Mouse (Mus musculus) forebrain, embryonic 16.5 days (tissue): ENCODE data around the gene Pgam2. TPM values are rescaled to one million over a fixed set of nuclear protein-coding genes. Genes with fewer than 3 reads are reported as not detected.
A peak's percentile ranks its signal among the peaks of the same experiment; 100 is the strongest.

Experiments
- ATAC-seq: fragments of 200-750 bp; cut with Nextera tagmentation; 2 replicates; pipeline ENCODE4 v1.8.0; 2017; ENCODE audit warnings: mild to moderate bottlenecking, moderate library complexity
- H3K27ac ChIP-seq: fragments of 300-500 bp; sonication (generic); 2 replicates; pipeline ENCODE4 v1.5.1; 2014; ENCODE audit warnings: low read length, control low read depth
- H3K27me3 ChIP-seq: fragments of 300-500 bp; sonication (generic); replicated peaks from 2 replicates; pipeline ENCODE4 v1.6.1; 2014; ENCODE audit warnings: low read length; ENCODE audit not compliant: control insufficient read depth, insufficient read depth
- H3K36me3 ChIP-seq: fragments of 300-500 bp; sonication (generic); 2 replicates; pipeline ENCODE4 v1.6.1; 2014; ENCODE audit not compliant: control insufficient read depth, insufficient read depth
- H3K4me1 ChIP-seq: fragments of 300-500 bp; sonication (generic); replicated peaks from 2 replicates; pipeline ENCODE4 v1.6.1; 2014; ENCODE audit warnings: low read length; ENCODE audit not compliant: control insufficient read depth, insufficient read depth
- H3K4me2 ChIP-seq: fragments of 300-500 bp; sonication (generic); 2 replicates; pipeline ENCODE4 v1.6.1; 2014; ENCODE audit warnings: mild to moderate bottlenecking, low read length, control low read depth
- H3K4me3 ChIP-seq: fragments of 300-500 bp; sonication (generic); replicated peaks from 2 replicates; pipeline ENCODE4 v1.5.1; 2014; ENCODE audit warnings: mild to moderate bottlenecking, low read length, control low read depth
- H3K9ac ChIP-seq: fragments of 300-500 bp; sonication (generic); replicated peaks from 2 replicates; pipeline ENCODE4 v1.6.1; 2014; ENCODE audit warnings: low read depth, low read length, control low read depth
- H3K9me3 ChIP-seq: fragments of 300-500 bp; sonication (generic); 2 replicates; pipeline ENCODE4 v1.6.1; 2016; ENCODE audit warnings: low read length; ENCODE audit not compliant: control insufficient read depth
- WGBS: fragments of 180-500 bp; shearing (Covaris S2); extraction: QIAGEN DNeasy Blood & Tissue Kit; methylation state at CpG from one replicate; pipeline ENCODE4 v1.1.7; 2014; 5-methylcytosine and 5-hydroxymethylcytosine counted together
- polyA plus RNA-seq: library from polyadenylated mRNA; unstranded; fragments of >200 nt; fragmentation: Nextera tagmentation; extraction: Ambion mirVana; gene quantifications from 2 replicates; pipeline ENCODE4 v1.2.1, GENCODE M21; 2015

The Pgam2 gene
- polyA plus RNA-seq, 1 experiment from 2014 or later, result 2.4 TPM

- H3K27ac ChIP-seq, result peak within 1 kb of the TSS; percentile 85
- H3K4me3 ChIP-seq, result peak within 1 kb of the TSS; percentile 74
- peaks cover 14% of the 10 kb centered on the region for H3K36me3 ChIP-seq
- peak; percentile 97 for ATAC-seq
- peaks cover 29% of the 10 kb centered on the region for H3K4me1 ChIP-seq
- H3K9ac ChIP-seq, result peak within 1 kb of the TSS; percentile 89
- no peaks in the 10 kb centered on the region for H3K9me3 ChIP-seq
- WGBS, result under 1% methylated on average over 73 of the region's 74 CpGs
- no peaks in the 10 kb centered on the region for H3K27me3 ChIP-seq
- peak within 1 kb of the TSS; percentile 88 for H3K4me2 ChIP-seq
Measured at GRCm38 (mm10) chr11:5788056-5789014, 15.2 kb downstream of the Pgam2 start, which contains the start of gene Dbnl. Gene Dbnl, plus strand, starts transcription at chr11:5788488.

GRCm38 (mm10) chr11:5787671-5788055, 15.9 kb downstream of the Pgam2 start:
- peaks cover 11% of the 10 kb centered on the region for H3K36me3 ChIP-seq
- H3K9ac ChIP-seq, result peak overlapping the region; percentile 89
- H3K4me1 ChIP-seq, result peaks cover 29% of the 10 kb centered on the region
- H3K4me3 ChIP-seq, result peak overlapping the region; percentile 74
- peak overlapping the region; percentile 88 for H3K4me2 ChIP-seq
- no peak for ATAC-seq
- 39% methylated on average over 8 of the region's 8 CpGs for WGBS
- peak overlapping the region; percentile 85 for H3K27ac ChIP-seq
- H3K27me3 ChIP-seq, result no peaks in the 10 kb centered on the region
- no peaks in the 10 kb centered on the region for H3K9me3 ChIP-seq

GRCm38 (mm10) chr11:5785732-5786131, 17.8 kb downstream of the Pgam2 start:
- H3K9ac ChIP-seq, result no peak overlapping the region
- no peak for ATAC-seq
- no peaks in the 10 kb centered on the region for H3K9me3 ChIP-seq
- no peak overlapping the region for H3K4me2 ChIP-seq
- H3K36me3 ChIP-seq, result no peaks in the 10 kb centered on the region
- H3K4me1 ChIP-seq, result peaks cover 25% of the 10 kb centered on the region
- no peak overlapping the region for H3K4me3 ChIP-seq
- H3K27me3 ChIP-seq, result no peaks in the 10 kb centered on the region
- H3K27ac ChIP-seq, result no peak overlapping the region

GRCm38 (mm10) chr11:5782199-5782944, 21.2 kb downstream of the Pgam2 start:
- Histone ChIP-seq H3K27ac (no peak overlapping the region), H3K4me3 (no peak overlapping the region), H3K9ac (no peak overlapping the region), H3K36me3 (no peaks in the 10 kb centered on the region), H3K4me2 (no peak overlapping the region), H3K9me3 (no peaks in the 10 kb centered on the region), H3K27me3 (no peaks in the 10 kb centered on the region), H3K4me1 (peaks cover 4% of the 10 kb centered on the region)
- WGBS, result 74% methylated on average over 8 of the region's 8 CpGs
- ATAC-seq, result no peak

- WGBS, result 92% methylated on average over 6 of the region's 6 CpGs
- no peak for ATAC-seq
Measured at GRCm38 (mm10) chr11:5780035-5780499, 23.5 kb downstream of the Pgam2 start.

GRCm38 (mm10) chr11:5778481-5778880, 25.1 kb downstream of the Pgam2 start:
- 71% methylated on average over 2 of the region's 2 CpGs for WGBS
- Histone ChIP-seq H3K27ac (no peak overlapping the region), H3K36me3 (no peaks in the 10 kb centered on the region), H3K9ac (no peak overlapping the region), H3K27me3 (no peaks in the 10 kb centered on the region), H3K4me2 (no peak overlapping the region), H3K9me3 (no peaks in the 10 kb centered on the region), H3K4me1 (no peaks in the 10 kb centered on the region), H3K4me3 (no peak overlapping the region)
- ATAC-seq, result no peak

More at GRCm38 (mm10) chr11:5780035-5780499, 23.5 kb downstream of the Pgam2 start:
- no peaks in the 10 kb centered on the region for H3K27me3 ChIP-seq
- no peaks in the 10 kb centered on the region for H3K36me3 ChIP-seq
- no peaks in the 10 kb centered on the region for H3K4me1 ChIP-seq
- H3K4me2 ChIP-seq, result no peak overlapping the region
- no peak overlapping the region for H3K9ac ChIP-seq
- H3K27ac ChIP-seq, result no peak overlapping the region
- no peak overlapping the region for H3K4me3 ChIP-seq
- no peaks in the 10 kb centered on the region for H3K9me3 ChIP-seq

GRCm38 (mm10) chr11:5766019-5766418, 37.5 kb downstream of the Pgam2 start:
- H3K4me1 ChIP-seq, result peaks cover 9% of the 10 kb centered on the region
- WGBS, result 85% methylated on average over 6 of the region's 6 CpGs
- H3K9me3 ChIP-seq, result no peaks in the 10 kb centered on the region
- no peak overlapping the region for H3K9ac ChIP-seq
- H3K27ac ChIP-seq, result no peak overlapping the region
- ATAC-seq, result no peak
- no peak overlapping the region for H3K4me3 ChIP-seq
- no peaks in the 10 kb centered on the region for H3K36me3 ChIP-seq
- no peak overlapping the region for H3K4me2 ChIP-seq
- H3K27me3 ChIP-seq, result no peaks in the 10 kb centered on the region

GRCm38 (mm10) chr11:5762633-5762982, 40.9 kb downstream of the Pgam2 start:
- Histone ChIP-seq H3K36me3 (no peaks in the 10 kb centered on the region), H3K27me3 (no peaks in the 10 kb centered on the region), H3K4me1 (peaks cover 9% of the 10 kb centered on the region), H3K9ac (peak overlapping the region; percentile 87), H3K4me2 (peak overlapping the region; percentile 69), H3K9me3 (no peaks in the 10 kb centered on the region), H3K4me3 (peak overlapping the region; percentile 78), H3K27ac (peak overlapping the region; percentile 95)
- peak; percentile 36 for ATAC-seq
- 19% methylated on average over 6 of the region's 6 CpGs for WGBS
